Mouse (Mus musculus) embryo, embryonic 11.5 days (tissue): ENCODE results near the gene Ugdh.

Experiments used
- DNase-seq: peaks from one replicate; pipeline ENCODE4 v3.0.0-alpha.2; 2012; ENCODE audit warnings: low read depth, low spot score

Ugdh gene

GRCm38 (mm10) chr5:65429441-65429840, 6.3 kb downstream of the Ugdh start:
- DNase-seq: no peak

- no peak for DNase-seq
Observed at GRCm38 (mm10) chr5:65428321-65428720, 7.4 kb downstream of the Ugdh start.

GRCm38 (mm10) chr5:65425251-65425650, 10.5 kb downstream of the Ugdh start:
- DNase-seq: no peak

GRCm38 (mm10) chr5:65424215-65424614, 11.5 kb downstream of the Ugdh start:
- no peak for DNase-seq

GRCm38 (mm10) chr5:65422803-65423202, 12.9 kb downstream of the Ugdh start:
- no peak for DNase-seq

- DNase-seq: no peak
Observed at GRCm38 (mm10) chr5:65420822-65421221, 14.9 kb downstream of the Ugdh start.

- DNase-seq: no peak
Observed at GRCm38 (mm10) chr5:65419136-65419535, 16.6 kb downstream of the Ugdh start.

GRCm38 (mm10) chr5:65415653-65416458, 19.9 kb downstream of the Ugdh start:
- peak; percentile 43 for DNase-seq

GRCm38 (mm10) chr5:65407989-65408388, 27.8 kb downstream of the Ugdh start:
- DNase-seq: no peak

GRCm38 (mm10) chr5:65401251-65401994, 34.3 kb downstream of the Ugdh start:
- peak; percentile 66 for DNase-seq

- no peak for DNase-seq
Observed at GRCm38 (mm10) chr5:65394425-65394824, 41.3 kb downstream of the Ugdh start.

- peak; percentile 19 for DNase-seq
Observed at GRCm38 (mm10) chr5:65391753-65392152, 44.0 kb downstream of the Ugdh start.

GRCm38 (mm10) chr5:65390648-65391644, 44.8 kb downstream of the Ugdh start, which contains the start of the genes Rpl9 and Lias:
Gene Rpl9 (minus strand): TSS chr5:65391444.
Gene Lias (plus strand): TSS chr5:65391497.
- DNase-seq: peak; percentile 98

- DNase-seq: no peak
Observed at GRCm38 (mm10) chr5:65387008-65387867, 48.5 kb downstream of the Ugdh start.

- DNase-seq: no peak
Observed at GRCm38 (mm10) chr5:65385704-65386103, 50.0 kb downstream of the Ugdh start.

GRCm38 (mm10) chr5:65374746-65375145, 61.0 kb downstream of the Ugdh start:
- no peak for DNase-seq

- DNase-seq: no peak
Observed at GRCm38 (mm10) chr5:65371551-65371950, 64.2 kb downstream of the Ugdh start.

GRCm38 (mm10) chr5:65367837-65368236, 67.9 kb downstream of the Ugdh start:
- no peak for DNase-seq
